ENCODE assay signal across 8 mouse cellular contexts in genomic region chrX:19237738-19238261, GRCm38 (mm10).
A peak's percentile ranks its signal among the peaks of the same experiment; 100 is the strongest.
DNase-seq lines count a peak whose midpoint lies in the region; ATAC-seq lines count a peak whose summit lies in the region.

No protein-coding gene starts in this region.

- DNase-seq in cerebellum, postnatal 25 days: peak; percentile 66 to 75
- DNase-seq in gastrocnemius, postnatal 10 days: peak; percentile 3
- DNase-seq in intestine, embryonic 14.5 days (ENCODE audit: low spot score): peak; percentile 76
- peak; percentile 44 to 60 for DNase-seq in left cerebral cortex, postnatal 36 days (ENCODE audit: low spot score in 2 of 2)
- peak; percentile 47 for DNase-seq in right cerebral cortex, postnatal 25 days
- no peak for DNase-seq in MN1 (ENCODE audit: low spot score)

- intact Hi-C loops in left cerebral cortex, postnatal 36 days (cut with DNase I): loop anchor here (2.0 to 10.0 kb wide), 2 partner anchors 353 to 733 kb away; no protein-coding TSS in a partner anchor

- peak overlapping the region; percentile 32; the same call in 1 of the 2 replicates for H3K9ac ChIP-seq in intestine, embryonic 14.5 days (ENCODE audit: low read length)

- H3K9me3 ChIP-seq in intestine, embryonic 14.5 days (ENCODE audit: control insufficient read depth, low read length): no peaks in the 10 kb centered on the region

- WGBS in intestine, embryonic 14.5 days: 10% methylated on average over 10 of the region's 26 CpGs

- peak overlapping the region; percentile 63 for H3K4me2 ChIP-seq in intestine, embryonic 14.5 days (ENCODE audit: low read length)

- H3K36me3 ChIP-seq in intestine, embryonic 14.5 days (ENCODE audit: control insufficient read depth, insufficient read depth, low read length): no peaks in the 10 kb centered on the region

- peak overlapping the region; percentile 40 for H3K4me3 ChIP-seq in intestine, embryonic 14.5 days (ENCODE audit: low read depth, low read length)

- peak; percentile 57 for ATAC-seq in activated CD4-positive, CD25-positive, alpha-beta regulatory T cell, adult 4 months
- peak; percentile 94 for ATAC-seq in intestine, embryonic 14.5 days (replicated peaks; ENCODE audit: low FRiP score, low TSS enrichment, low read depth)
- ATAC-seq in megakaryocyte-erythroid progenitor cell, adult 5-6 weeks (replicated peaks; ENCODE audit: low FRiP score, low TSS enrichment, poor library complexity, severe bottlenecking): peak; percentile 91

- H3K27me3 ChIP-seq in intestine, embryonic 14.5 days (replicated peaks; ENCODE audit: control insufficient read depth, insufficient read depth, low read length): no peaks in the 10 kb centered on the region

- no peak overlapping the region for H3K27ac ChIP-seq in intestine, embryonic 14.5 days (ENCODE audit: low read depth)

- no peaks in the 10 kb centered on the region for H3K4me1 ChIP-seq in intestine, embryonic 14.5 days (replicated peaks; ENCODE audit: control insufficient read depth, insufficient read depth, low read length)
